Mouse (Mus musculus): ENCODE data around the gene Ccdc106. TPM values are rescaled to one million over a fixed set of nuclear protein-coding genes. Genes with fewer than 3 reads are reported as not detected.

Ccdc106 gene
- total RNA-seq, 1 experiment from 2014 or later = 0.14 TPM

DNA sequence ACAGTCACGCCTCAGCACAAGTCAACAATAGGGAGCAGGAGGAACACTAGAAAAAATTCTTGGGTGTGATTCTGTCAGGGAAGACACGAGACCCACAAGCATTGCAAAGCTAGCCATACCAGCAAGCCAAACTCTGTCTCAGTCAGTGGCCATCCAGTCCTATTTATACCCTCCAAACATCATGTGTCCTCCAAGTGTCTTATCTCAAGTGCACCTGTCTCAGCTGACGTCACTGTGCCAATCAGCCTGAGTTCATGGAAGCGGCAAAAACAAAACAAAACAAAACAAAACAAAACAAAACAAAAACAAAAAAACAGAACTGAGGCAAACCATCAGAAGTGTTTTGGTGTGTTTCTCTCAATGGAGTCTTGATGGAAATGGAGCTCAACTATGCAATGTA lies 87.9 kb downstream of the Ccdc106 start:
- no peak for ATAC-seq (replicated peaks; ENCODE audit: low read depth, poor library complexity, severe bottlenecking)

DNA sequence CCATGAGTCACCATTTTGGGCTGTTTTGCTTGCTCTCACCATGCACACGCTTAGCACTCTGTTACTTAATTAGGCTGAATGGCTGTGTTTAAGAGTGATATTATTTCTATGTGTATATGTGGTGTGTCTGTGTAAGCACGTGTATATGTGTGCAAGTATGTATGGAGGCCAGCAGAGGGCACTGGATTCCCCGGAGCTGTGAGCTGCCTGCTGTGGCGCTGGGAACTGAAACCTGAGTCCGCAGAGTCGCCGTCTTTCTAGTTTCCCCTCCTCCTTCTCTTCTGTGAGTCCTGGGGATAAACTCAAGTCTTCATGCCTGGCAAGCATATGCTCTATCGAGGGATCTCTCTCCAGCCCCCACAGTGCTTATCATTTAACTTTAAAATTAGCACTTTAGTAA lies 88.9 kb downstream of the Ccdc106 start:
- no peak for ATAC-seq (replicated peaks; ENCODE audit: low read depth, poor library complexity, severe bottlenecking)

Other genes with a start within 250 kb of the Ccdc106 start
- not detected in 2 replicates for gene Fam71e2, start 249.3 kb upstream of the Ccdc106 start, total RNA-seq (2017)
- gene Il11, start 237.7 kb upstream of the Ccdc106 start, total RNA-seq (2017) = 0.59 TPM in 1 of 2 replicates, not detected in the other
- gene Tmem190, start 237.6 kb upstream of the Ccdc106 start, total RNA-seq (2017) = not detected in 2 replicates
- 7.0 and 8.4 TPM in 2 replicates for gene Tmem238, start 230.9 kb upstream of the Ccdc106 start, total RNA-seq (2017)
- gene Rpl28, start 227.7 kb upstream of the Ccdc106 start, total RNA-seq (2017) = 690 and 777 TPM in 2 replicates
- 190 and 203 TPM in 2 replicates for gene Ube2s, start 208.0 kb upstream of the Ccdc106 start, total RNA-seq (2017)
- 0.05 TPM in 2 replicates for gene Shisa7, start 175.9 kb upstream of the Ccdc106 start, total RNA-seq (2017)
- 8.0 and 70.9 TPM in 2 replicates for gene Isoc2b, start 150.3 kb upstream of the Ccdc106 start, total RNA-seq (2017)
- 3.8 and 6.5 TPM in 2 replicates for gene Isoc2a, start 143.4 kb upstream of the Ccdc106 start, total RNA-seq (2017)
- gene Gm36210, start 114.0 kb upstream of the Ccdc106 start, total RNA-seq (2017) = not detected in 2 replicates
- 2.4 and 3.2 TPM in 2 replicates for gene Zfp628, start 105.3 kb upstream of the Ccdc106 start, total RNA-seq (2017)
- 0.32 TPM in 1 of 2 replicates, not detected in the other for gene Nat14, start 98.5 kb upstream of the Ccdc106 start, total RNA-seq (2017)
- gene Ssc5d, start 94.8 kb upstream of the Ccdc106 start, total RNA-seq (2017) = not detected in 2 replicates
- not detected in 2 replicates for gene Sbk2, start 56.1 kb upstream of the Ccdc106 start, total RNA-seq (2017)
- gene Sbk3, start 49.4 kb upstream of the Ccdc106 start, total RNA-seq (2017) = 0.19 TPM in 1 of 2 replicates, not detected in the other
- gene Zfp579, start 24.4 kb upstream of the Ccdc106 start, total RNA-seq (2017) = 4.1 and 8.3 TPM in 2 replicates
- 2.2 and 7.4 TPM in 2 replicates for gene Zfp524, start 6.1 kb upstream of the Ccdc106 start, total RNA-seq (2017)
- 20.0 and 21.1 TPM in 2 replicates for gene Fiz1, start 5.9 kb upstream of the Ccdc106 start, total RNA-seq (2017)
- not detected in 2 replicates for gene Gm44973, start 5.1 kb upstream of the Ccdc106 start, total RNA-seq (2017)
- 9.5 and 14.3 TPM in 2 replicates for gene Zfp865, start 177 bp upstream of the Ccdc106 start, total RNA-seq (2017)
- gene 4632433K11Rik, start 13.6 kb downstream of the Ccdc106 start, total RNA-seq (2017) = 2.5 TPM in 1 of 2 replicates, not detected in the other
- 2.7 and 2.9 TPM in 2 replicates for gene Zfp784, start 17.9 kb downstream of the Ccdc106 start, total RNA-seq (2017)
- 1.8 and 3.6 TPM in 2 replicates for gene Zfp580, start 31.0 kb downstream of the Ccdc106 start, total RNA-seq (2017)
- gene U2af2, start 41.6 kb downstream of the Ccdc106 start, total RNA-seq (2017) = 220 and 260 TPM in 2 replicates
- 42.9 and 53.0 TPM in 2 replicates for gene Epn1, start 59.7 kb downstream of the Ccdc106 start, total RNA-seq (2017)
- not detected in 2 replicates for gene Rfpl4, start 96.4 kb downstream of the Ccdc106 start, total RNA-seq (2017)
- gene Rasl2-9, start 105.4 kb downstream of the Ccdc106 start, total RNA-seq (2017) = not detected in 2 replicates
- gene Vmn1r55, start 129.1 kb downstream of the Ccdc106 start, total RNA-seq (2017) = not detected in 2 replicates
- not detected in 2 replicates for gene Vmn1r56, start 176.2 kb downstream of the Ccdc106 start, total RNA-seq (2017)
- gene Vmn1r57, start 197.9 kb downstream of the Ccdc106 start, total RNA-seq (2017) = not detected in 2 replicates

Measured in common myeloid progenitor, adult 5-6 weeks (primary cell).